Mouse (Mus musculus) CD4-positive naive resting alpha-beta T cell, adult 57 days (primary cell): ENCODE data around the gene Prps1l3. TPM values are rescaled to one million over a fixed set of nuclear protein-coding genes. Genes with fewer than 3 reads are reported as not detected.

ENCODE experiments used
- total RNA-seq: library from RNA; stranded (reverse); gene quantifications from one replicate; pipeline ENCODE4 v1.2.4, GENCODE M21; 2023

Prps1l3 gene
- 67.2 TPM for total RNA-seq

GRCm38 (mm10) chr12:57230192-57230706, at the start of gene Prps1l3, which contains the start of gene Mipol1:
Gene Prps1l3 (plus strand): TSS chr12:57230412.
Gene Mipol1 (plus strand): TSS chr12:57230427.

GRCm38 (mm10) chr12:57197363-57198026, 32.7 kb upstream of the Prps1l3 start, which contains the start of gene Slc25a21:
Gene Slc25a21 (minus strand): TSS chr12:57197472.

Other genes starting within 250 kb of the Prps1l3 start
- not detected for gene Slc25a21, start 32.9 kb upstream of the Prps1l3 start, total RNA-seq
- gene Mipol1, start within 50 bp of the Prps1l3 start, total RNA-seq, result 7.4 TPM